In the genomic region with DNA sequence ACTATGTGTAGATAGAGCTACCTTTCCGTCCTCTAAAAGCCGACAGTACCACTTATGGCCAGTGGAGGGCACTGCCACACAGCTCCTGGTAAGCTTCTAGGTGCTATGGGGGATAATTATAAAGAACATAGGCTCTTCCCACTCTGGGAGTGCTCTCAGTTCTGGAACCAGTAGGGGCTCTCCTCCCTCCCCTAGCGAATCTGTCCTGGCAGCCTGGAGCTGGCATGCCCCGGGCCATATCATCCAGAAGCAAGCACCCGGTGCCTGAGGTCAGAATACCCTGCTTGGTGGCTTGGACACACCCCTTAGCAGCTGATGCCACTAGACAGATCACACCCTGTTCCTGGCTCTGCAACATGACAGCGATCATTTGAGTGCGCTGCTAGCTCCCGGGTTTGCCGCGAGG, we compare ENCODE assay signal across 8 mouse cellular contexts. TPM values are rescaled to one million over a fixed set of nuclear protein-coding genes. Genes with fewer than 3 reads are reported as not detected.
A peak's percentile ranks its signal among the peaks of the same experiment; 100 is the strongest.
DNase-seq lines count a peak whose midpoint lies in the region; ATAC-seq lines count a peak whose summit lies in the region.

No protein-coding gene starts in this region.

- peak; percentile 72 for ATAC-seq in embryonic facial prominence, embryonic 14.5 days (ENCODE audit: low read depth)
- ATAC-seq in kidney, embryonic 15.5 days (replicated peaks; ENCODE audit: low FRiP score), result peak; percentile 27; the same call in 1 of the 2 replicates
- ATAC-seq in monocyte, adult 5-6 weeks (replicated peaks; ENCODE audit: insufficient number of reproducible peaks, low FRiP score, low TSS enrichment, poor library complexity, severe bottlenecking), result peak; percentile 70

- H3K9me3 ChIP-seq in embryonic facial prominence, embryonic 14.5 days (ENCODE audit: control insufficient read depth, low read length), result no peaks in the 10 kb centered on the region
- no peaks in the 10 kb centered on the region for H3K9me3 ChIP-seq in heart, embryonic 10.5 days
- no peaks in the 10 kb centered on the region for H3K9me3 ChIP-seq in kidney, embryonic 15.5 days (replicated peaks)

- H3K4me3 ChIP-seq in embryonic facial prominence, embryonic 14.5 days (ENCODE audit: low read depth, low read length), result peak overlapping the region; percentile 15
- H3K4me3 ChIP-seq in heart, embryonic 10.5 days, result peak overlapping the region; percentile 42
- 0 out of 2 replicates have a peak overlapping the region, but pooled peaks have one; percentile 21 for H3K4me3 ChIP-seq in kidney, embryonic 15.5 days (replicated peaks)

- no peaks in the 10 kb centered on the region for H3K27me3 ChIP-seq in embryonic facial prominence, embryonic 14.5 days (replicated peaks; ENCODE audit: control insufficient read depth, insufficient read depth, low read length)
- H3K27me3 ChIP-seq in heart, embryonic 10.5 days (ENCODE audit: insufficient read depth, poor library complexity, severe bottlenecking), result peaks cover 12% of the 10 kb centered on the region
- no peaks in the 10 kb centered on the region for H3K27me3 ChIP-seq in kidney, embryonic 15.5 days
- no peaks in the 10 kb centered on the region for H3K27me3 ChIP-seq in splenic B cell, adult 2 months (ENCODE audit: control insufficient read depth, insufficient read depth, low read length, poor library complexity, severe bottlenecking)

- H3K4me1 ChIP-seq in embryonic facial prominence, embryonic 14.5 days (ENCODE audit: control insufficient read depth, insufficient read depth, low read length), result peaks cover 11% of the 10 kb centered on the region; the same call in 1 of the 2 replicates
- H3K4me1 ChIP-seq in heart, embryonic 10.5 days, result peaks cover 42% of the 10 kb centered on the region
- H3K4me1 ChIP-seq in kidney, embryonic 15.5 days, result peaks cover 48% of the 10 kb centered on the region

- H3K9ac ChIP-seq in embryonic facial prominence, embryonic 14.5 days (ENCODE audit: low read depth, low read length), result peak overlapping the region; percentile 48; the same call in 1 of the 2 replicates
- peak overlapping the region; percentile 31; the same call in 1 of the 2 replicates for H3K9ac ChIP-seq in kidney, embryonic 15.5 days

- no peaks in the 10 kb centered on the region for H3K36me3 ChIP-seq in embryonic facial prominence, embryonic 14.5 days (ENCODE audit: control insufficient read depth, insufficient read depth, low read length)
- no peaks in the 10 kb centered on the region for H3K36me3 ChIP-seq in heart, embryonic 10.5 days
- H3K36me3 ChIP-seq in kidney, embryonic 15.5 days, result no peaks in the 10 kb centered on the region
- no peaks in the 10 kb centered on the region for H3K36me3 ChIP-seq in splenic B cell, adult 2 months (ENCODE audit: control insufficient read depth, insufficient read depth, low read length, poor library complexity, severe bottlenecking)

- H3K27ac ChIP-seq in embryonic facial prominence, embryonic 14.5 days (replicated peaks; ENCODE audit: low read depth, low read length), result no peak overlapping the region; the same call in 1 of the 2 replicates
- H3K27ac ChIP-seq in heart, embryonic 10.5 days, result peak overlapping the region; percentile 91
- H3K27ac ChIP-seq in kidney, embryonic 15.5 days, result 0 out of 2 replicates have a peak overlapping the region, but pooled peaks have one; percentile 3

- H3K4me2 ChIP-seq in embryonic facial prominence, embryonic 14.5 days (ENCODE audit: low read depth, low read length), result peak overlapping the region; percentile 46
- H3K4me2 ChIP-seq in kidney, embryonic 15.5 days, result peak overlapping the region; percentile 48

- WGBS in embryonic facial prominence, embryonic 14.5 days, result 2% methylated on average over 10 of the region's 10 CpGs
- 5% methylated on average over 10 of the region's 10 CpGs for WGBS in heart, embryonic 10.5 days
- 7% methylated on average over 10 of the region's 10 CpGs for WGBS in kidney, embryonic 15.5 days

- peak; percentile 95 for DNase-seq in 416B (ENCODE audit: low read depth)
- peak; percentile 86 to 87 for DNase-seq in adrenal gland, postnatal 36 days
- peak; percentile 90 for DNase-seq in embryonic facial prominence, embryonic 14.5 days (ENCODE audit: low spot score)
- peak; percentile 90 for DNase-seq in heart, embryonic 10.5 days (ENCODE audit: low spot score)
- peak; percentile 77 for DNase-seq in liver
- peak; percentile 94 for DNase-seq in splenic B cell, adult 2 months (ENCODE audit: low read depth, low spot score)

RNA-seq across cellular contexts. Expression of a gene that starts 13.3 kb away (rescaled TPM):
- total RNA-seq in adrenal gland, postnatal 36 days (2021), result 1,000 to 10,000 TPM in 1 of 2 experiments, 100 to 1,000 TPM in 1; 924 to 1,160 TPM
- polyA plus RNA-seq in embryonic facial prominence, embryonic 14.5 days (2014; fragmentation: Nextera tagmentation; extraction: Ambion mirVana), result 11.5 and 12.4 TPM in 2 replicates
- polyA plus RNA-seq in heart, embryonic 10.5 days (2016; fragmentation: Nextera tagmentation; extraction: Ambion mirVana), result 8.0 and 13.0 TPM in 2 replicates
- 9.8 and 10.0 TPM in 2 replicates for polyA plus RNA-seq in kidney, embryonic 15.5 days (2015; fragmentation: Nextera tagmentation; extraction: Ambion mirVana)
- 717 to 1,434 TPM (median 717 TPM) in 3 replicates for total RNA-seq in monocyte, adult 5-6 weeks (2017)

RNA-seq across cellular contexts. Expression of a gene that starts 16.8 kb away (rescaled TPM):
- 10 to 100 TPM; 18.7 to 60.1 TPM for total RNA-seq in adrenal gland, postnatal 36 days (2021)
- polyA plus RNA-seq in embryonic facial prominence, embryonic 14.5 days (2014; fragmentation: Nextera tagmentation; extraction: Ambion mirVana), result 6.1 and 7.9 TPM in 2 replicates
- polyA plus RNA-seq in heart, embryonic 10.5 days (2016; fragmentation: Nextera tagmentation; extraction: Ambion mirVana), result 3.4 and 5.0 TPM in 2 replicates
- polyA plus RNA-seq in kidney, embryonic 15.5 days (2015; fragmentation: Nextera tagmentation; extraction: Ambion mirVana), result 4.7 TPM in 2 replicates
- 4.9 to 10.8 TPM (median 9.0 TPM) in 3 replicates for total RNA-seq in monocyte, adult 5-6 weeks (2017)

RNA-seq across cellular contexts. Expression of a gene that starts 43.3 kb away (rescaled TPM):
- 10 to 100 TPM; 53.6 to 90.1 TPM for total RNA-seq in adrenal gland, postnatal 36 days (2021)
- 49.9 and 62.0 TPM in 2 replicates for polyA plus RNA-seq in embryonic facial prominence, embryonic 14.5 days (2014; fragmentation: Nextera tagmentation; extraction: Ambion mirVana)
- polyA plus RNA-seq in heart, embryonic 10.5 days (2016; fragmentation: Nextera tagmentation; extraction: Ambion mirVana), result 59.5 and 77.0 TPM in 2 replicates
- 75.0 and 80.1 TPM in 2 replicates for polyA plus RNA-seq in kidney, embryonic 15.5 days (2015; fragmentation: Nextera tagmentation; extraction: Ambion mirVana)
- 52.9 to 72.0 TPM (median 58.7 TPM) in 3 replicates for total RNA-seq in monocyte, adult 5-6 weeks (2017)

RNA-seq across cellular contexts. Expression of a gene that starts 52.2 kb away (rescaled TPM):
- under 1 TPM; 0.36 to 0.40 TPM for total RNA-seq in adrenal gland, postnatal 36 days (2021)
- polyA plus RNA-seq in embryonic facial prominence, embryonic 14.5 days (2014; fragmentation: Nextera tagmentation; extraction: Ambion mirVana), result 0.79 and 0.84 TPM in 2 replicates
- 0.49 and 1.8 TPM in 2 replicates for polyA plus RNA-seq in heart, embryonic 10.5 days (2016; fragmentation: Nextera tagmentation; extraction: Ambion mirVana)
- polyA plus RNA-seq in kidney, embryonic 15.5 days (2015; fragmentation: Nextera tagmentation; extraction: Ambion mirVana), result 18.1 and 19.9 TPM in 2 replicates
- total RNA-seq in monocyte, adult 5-6 weeks (2017), result 0.75 to 1.4 TPM in 2 of 3 replicates, not detected in the other
